Mouse (Mus musculus): ENCODE results near the gene Dcaf8.

- TF ChIP-seq CTCF (conservative IDR thresholded peaks at IDR 0.05; ENCODE audit: low read length) (no peak), NANOG (IDR thresholded peaks at IDR 0.05; ENCODE audit: borderline replicate concordance, low read length) (no peak)
Observed at GRCm38 (mm10) chr1:172099325-172100033, 48.4 kb upstream of the Dcaf8 start.

Measured in E14TG2a.4 (cell line).